ENCODE assay signal across 20 mouse cellular contexts in genomic region chr1:92299041-92299440, GRCm38 (mm10).
DNase-seq lines count a peak whose midpoint lies in the region; ATAC-seq lines count a peak whose summit lies in the region.
"Had no signal": no experiment of that assay in that cellular context is flagged by ENCODE, and none has a peak within 500 bp of the region (broad histone marks: within the 10 kb centered on the region; RNA-seq: fewer than 3 reads in every experiment).

No protein-coding gene starts in this region.

- DNase-seq in heart, adult 11 months = peak; percentile 59
- peak; percentile 65 to 68 for DNase-seq in left cerebral cortex, postnatal 14 days (ENCODE audit: low spot score in 2 of 2)
- DNase-seq in thymus, postnatal 0 days (ENCODE audit: low spot score) = peak; percentile 51
- DNase-seq in testis, postnatal 14 days (ENCODE audit: low spot score) = no peak
- DNase-seq in natural killer cell, adult 2 months (ENCODE audit: low spot score in 2 of 2) = no peak
- DNase-seq in cerebellum, adult 18-20 months = no peak
- DNase-seq: heart, postnatal 14 days; lung, adult 18-20 months; lung, postnatal 4 days had no signal

- no peak for ATAC-seq in heart, embryonic 11.5 days (replicated peaks; ENCODE audit: insufficient number of reproducible peaks, low FRiP score, low TSS enrichment)
- peak; percentile 81 for ATAC-seq in frontal cortex, adult (ENCODE audit: low TSS enrichment)
- ATAC-seq: activated CD4-positive, CD25-positive, alpha-beta regulatory T cell, adult 4 months; intestine, embryonic 16.5 days; midbrain, embryonic 13.5 days had no signal

- WGBS in heart, embryonic 11.5 days (ENCODE audit: insufficient replicate concordance) = 70% methylated on average over 7 of the region's 7 CpGs

- intact Hi-C loops in left cerebral cortex, postnatal 14 days (cut with DNase I) = loop anchor here (5.0 kb wide), 1 partner anchor 88 kb away; no protein-coding TSS in a partner anchor

- H3K4me2 ChIP-seq in heart, embryonic 11.5 days = no peak overlapping the region
- H3K4me2 ChIP-seq: embryonic facial prominence, embryonic 12.5 days; hindbrain, embryonic 14.5 days; limb, embryonic 15.5 days; midbrain, embryonic 13.5 days; neural tube, embryonic 12.5 days had no signal

- no peak overlapping the region for H3K27ac ChIP-seq in heart, embryonic 11.5 days (ENCODE audit: low read depth, low read length)
- H3K27ac ChIP-seq: embryonic facial prominence, embryonic 12.5 days; hindbrain, embryonic 14.5 days; layer of hippocampus, adult 2 months; limb, embryonic 15.5 days; midbrain, embryonic 13.5 days; neural tube, embryonic 12.5 days; stomach, postnatal 0 days had no signal

- 0 out of 2 replicates have a peak, but pooled peaks cover 2% of the 10 kb centered on the region for H3K27me3 ChIP-seq in heart, embryonic 11.5 days (ENCODE audit: control insufficient read depth, insufficient read depth, low read length)
- H3K27me3 ChIP-seq: embryonic facial prominence, embryonic 12.5 days; limb, embryonic 15.5 days; midbrain, embryonic 13.5 days; neural tube, embryonic 12.5 days had no signal

- H3K36me3 ChIP-seq in heart, embryonic 11.5 days (ENCODE audit: control insufficient read depth, insufficient read depth, low read length) = no peaks in the 10 kb centered on the region
- H3K36me3 ChIP-seq: embryonic facial prominence, embryonic 12.5 days; limb, embryonic 15.5 days; midbrain, embryonic 13.5 days; neural tube, embryonic 12.5 days had no signal

- no peaks in the 10 kb centered on the region for H3K4me1 ChIP-seq in heart, embryonic 11.5 days (ENCODE audit: control insufficient read depth, insufficient read depth, low read length)
- H3K4me1 ChIP-seq: embryonic facial prominence, embryonic 12.5 days; midbrain, embryonic 13.5 days; neural tube, embryonic 12.5 days had no signal

- H3K9me3 ChIP-seq in heart, embryonic 11.5 days (replicated peaks; ENCODE audit: control insufficient read depth, low read length) = no peaks in the 10 kb centered on the region
- H3K9me3 ChIP-seq: embryonic facial prominence, embryonic 12.5 days; limb, embryonic 15.5 days; midbrain, embryonic 13.5 days; neural tube, embryonic 12.5 days had no signal

- H3K4me3 ChIP-seq in heart, embryonic 11.5 days (ENCODE audit: low read depth, low read length) = no peak overlapping the region
- H3K4me3 ChIP-seq: embryonic facial prominence, embryonic 12.5 days; layer of hippocampus, adult 2 months; limb, embryonic 15.5 days; midbrain, embryonic 13.5 days; neural tube, embryonic 12.5 days had no signal

- H3K9ac ChIP-seq in heart, embryonic 11.5 days (ENCODE audit: low read depth, low read length) = no peak overlapping the region
- H3K9ac ChIP-seq: embryonic facial prominence, embryonic 12.5 days; hindbrain, embryonic 14.5 days; limb, embryonic 15.5 days; midbrain, embryonic 13.5 days; neural tube, embryonic 12.5 days had no signal

Comparison
In these comparisons a context has a peak if more than half of its experiments do, and no peak if none do; other contexts are left out.
1. DNase-seq: peak in heart, adult 11 months (single experiment), left cerebral cortex, postnatal 14 days (2 of 2) and thymus, postnatal 0 days (single experiment); none in testis, postnatal 14 days (single experiment), natural killer cell, adult 2 months (0 of 2) and cerebellum, adult 18-20 months (0 of 2).